In the genomic region with DNA sequence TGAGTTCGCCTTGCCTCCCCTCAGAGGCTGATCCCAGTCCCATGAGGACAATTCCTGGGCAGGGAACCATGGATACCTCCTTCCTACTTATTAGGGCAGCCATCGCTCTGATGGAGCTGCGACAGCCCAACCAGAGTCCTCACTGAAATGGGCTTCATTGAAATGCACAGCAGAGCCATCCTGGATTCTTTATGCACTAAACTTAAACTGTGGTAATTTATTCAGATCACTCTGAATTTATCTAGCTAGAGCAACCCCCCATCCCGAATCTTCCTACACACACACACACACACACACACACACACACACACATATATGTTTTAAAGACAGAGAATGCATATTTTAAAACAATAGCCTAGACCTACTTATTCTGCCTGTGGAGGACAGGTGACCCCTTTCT, we compare ENCODE assay signal across 23 mouse cellular contexts.
"Had no signal": no experiment of that assay in that cellular context is flagged by ENCODE, and none has a peak within 500 bp of the region (broad histone marks: within the 10 kb centered on the region; RNA-seq: fewer than 3 reads in every experiment).

No protein-coding gene starts in this region.

- H3K4me3 ChIP-seq: heart, adult 2 months; heart, embryonic 13.5 days; heart, embryonic 15.5 days; intestine, embryonic 15.5 days; layer of hippocampus, adult 2 months; limb, embryonic 10.5 days; limb, embryonic 12.5 days; liver, embryonic 13.5 days had no signal

- H3K27ac ChIP-seq: heart, adult 2 months; heart, embryonic 13.5 days; heart, embryonic 15.5 days; hindbrain, embryonic 14.5 days; intestine, embryonic 15.5 days; layer of hippocampus, adult 2 months; limb, embryonic 10.5 days; limb, embryonic 12.5 days; liver, embryonic 13.5 days had no signal

- ATAC-seq: forebrain, postnatal 0 days; hindbrain, embryonic 16.5 days; inflammation-experienced regulatory T-cells, adult 6 months; intestine, embryonic 15.5 days; intestine, postnatal 0 days had no signal

- DNase-seq: forebrain, postnatal 0 days; gastrocnemius, postnatal 14 days; gastrocnemius, postnatal 36 days; heart, adult 11 months; heart, adult 2 months; heart, postnatal 4 days; kidney, adult 18-20 months; kidney, adult 8-10 months; kidney, postnatal 10 days; kidney, postnatal 25 days; kidney, postnatal 4 days; liver; liver, embryonic 13.5 days had no signal
